Mouse (Mus musculus) adrenal gland, adult (tissue): ENCODE measurements around the gene Wdr45b.
A peak's percentile ranks its signal among the peaks of the same experiment; 100 is the strongest.
"Not testable (repeated sequence)": the region's sequence is repeated elsewhere in the genome, so short reads cannot be mapped to it uniquely, and the experiment has no call there.

Experiments
- DNase-seq, 2 experiments: peaks; one replicate each; pipeline ENCODE4 v3.0.0; 2022 to 2023; ENCODE audit warnings: low spot score in 1 of 2; ENCODE audit not compliant: inconsistent age in 2 of 2

Gene Wdr45b

GRCm38 (mm10) chr11:121328619-121329018 is 25.6 kb downstream of the Wdr45b start:
- no peak for DNase-seq

DNA sequence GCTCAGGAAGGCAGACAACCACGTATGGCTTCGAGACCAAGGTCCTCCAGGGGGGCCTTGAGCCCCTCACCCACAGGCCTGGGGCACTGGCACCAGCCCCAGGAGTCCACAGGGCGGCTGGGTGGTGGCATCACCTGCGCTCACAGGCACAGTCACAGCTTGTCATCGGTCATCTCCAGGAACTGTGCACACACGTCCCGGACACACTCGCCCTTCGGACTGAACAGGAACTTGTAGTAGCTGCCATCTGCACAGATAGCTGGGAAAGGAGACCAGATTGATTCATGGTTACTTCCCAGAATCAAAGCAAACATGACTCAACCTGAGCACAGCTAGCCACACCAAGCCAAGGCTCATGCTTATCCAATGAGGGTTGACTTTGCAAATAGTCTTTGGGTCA is 26.0 kb downstream of the Wdr45b start:
- peak in 1 of 2 experiments; percentile 59 for DNase-seq

GRCm38 (mm10) chr11:121326681-121327080 is 27.6 kb downstream of the Wdr45b start:
- DNase-seq: no peak

DNA sequence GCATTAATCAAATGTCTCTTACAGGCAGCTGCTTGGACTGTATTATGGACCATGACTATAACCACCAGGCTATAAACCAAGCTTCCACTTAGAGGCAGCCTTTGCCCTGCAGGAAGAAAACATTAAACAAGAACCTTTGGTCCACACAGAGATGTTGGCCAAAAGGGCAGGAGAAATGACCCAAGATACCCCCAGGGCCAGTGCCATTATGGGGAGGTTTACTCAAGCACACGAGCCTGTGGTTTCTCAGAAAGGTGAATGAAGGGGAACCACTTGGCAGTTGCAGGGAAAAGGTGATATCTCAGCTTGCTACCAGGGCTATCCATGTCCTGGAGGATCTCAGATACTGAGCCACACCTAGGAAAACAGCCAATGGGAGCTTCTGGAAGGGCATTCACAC is 28.2 kb downstream of the Wdr45b start:
- DNase-seq: no peak

DNA sequence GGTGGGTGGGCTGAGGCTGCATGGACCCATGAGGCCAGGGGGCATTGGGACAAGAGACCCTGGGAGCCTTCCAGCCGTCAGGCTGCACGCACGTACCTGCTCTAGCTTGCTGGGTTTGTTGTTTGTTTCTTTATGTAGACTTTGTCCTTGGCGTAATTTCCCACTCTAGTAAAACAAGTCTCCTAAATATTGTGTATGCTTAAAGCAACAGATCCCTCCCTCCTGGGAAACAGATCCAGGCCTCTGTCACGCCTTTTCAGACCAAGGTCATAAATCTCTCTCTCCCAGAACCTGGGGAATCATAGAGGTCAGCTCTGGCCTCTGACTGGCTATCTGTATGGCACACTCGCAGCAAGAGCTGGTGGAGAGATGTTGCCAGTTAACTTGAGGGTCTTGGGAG is 46.5 kb downstream of the Wdr45b start:
- DNase-seq: not testable (repeated sequence)

DNA sequence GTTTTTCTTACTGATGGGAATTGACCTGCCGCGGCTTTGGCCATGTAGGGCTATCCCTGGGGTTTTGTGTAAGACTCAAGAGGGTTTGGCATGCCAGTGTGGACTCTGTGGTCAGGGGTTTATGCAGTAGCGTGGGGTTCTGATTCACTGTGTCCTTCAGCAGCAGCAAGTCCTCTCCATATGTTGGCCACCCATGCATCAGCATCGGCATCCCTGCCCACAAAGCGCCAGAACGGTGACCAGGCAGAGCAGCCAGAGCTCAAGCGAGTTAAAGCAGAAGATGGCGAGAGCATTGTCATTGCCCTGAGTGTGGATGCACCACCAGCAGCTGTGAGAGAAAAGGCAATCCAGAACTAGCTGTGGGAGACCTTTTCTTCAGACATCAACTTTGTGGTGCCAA is 47.6 kb downstream of the Wdr45b start:
- DNase-seq: no peak

- no peak for DNase-seq
Observed at GRCm38 (mm10) chr11:121305371-121305770, 48.9 kb downstream of the Wdr45b start.

DNA sequence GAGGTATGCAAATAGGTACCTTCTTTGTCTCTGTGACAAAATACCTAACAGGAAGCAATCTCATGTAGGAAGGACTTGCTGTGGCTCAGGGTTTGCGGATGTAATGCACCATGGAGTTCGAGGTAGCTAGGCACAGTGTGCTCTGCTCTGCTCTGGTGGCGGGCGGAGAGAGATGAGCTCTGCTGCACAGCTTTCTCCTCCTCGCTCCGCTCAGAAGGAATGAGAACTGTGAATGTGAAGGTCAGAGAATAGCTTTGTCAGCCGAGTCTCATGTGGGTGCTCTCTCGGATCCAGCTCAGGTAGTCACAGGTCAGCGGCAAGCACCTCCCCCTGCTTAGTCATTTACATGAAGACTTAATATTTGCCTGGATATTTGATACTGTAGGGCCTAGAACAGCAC is 54.0 kb downstream of the Wdr45b start:
- DNase-seq: peak in 1 of 2 experiments; percentile 50

- DNase-seq: no peak
Observed at GRCm38 (mm10) chr11:121298493-121298892, 55.8 kb downstream of the Wdr45b start.

DNA sequence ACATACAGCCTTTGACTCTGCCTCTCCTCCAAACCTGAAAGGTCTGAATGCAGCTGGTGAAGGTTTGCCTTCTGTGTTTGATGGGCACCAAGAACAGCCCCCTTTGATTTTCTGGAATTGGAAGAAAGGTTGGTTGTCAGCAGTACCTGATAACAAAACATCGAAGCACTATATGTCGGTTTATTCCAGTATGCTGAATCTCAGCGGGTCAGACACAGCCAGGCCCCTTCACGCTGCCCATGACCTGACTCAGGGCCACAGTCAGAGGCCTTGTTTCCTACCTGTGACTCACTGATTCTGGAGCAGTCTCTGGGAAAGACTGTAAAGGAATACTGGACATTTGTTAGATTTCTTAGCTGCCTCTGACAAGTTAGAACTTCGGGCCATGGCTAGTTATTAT is 59.5 kb downstream of the Wdr45b start:
- DNase-seq: peak; percentile 66 to 83

DNA sequence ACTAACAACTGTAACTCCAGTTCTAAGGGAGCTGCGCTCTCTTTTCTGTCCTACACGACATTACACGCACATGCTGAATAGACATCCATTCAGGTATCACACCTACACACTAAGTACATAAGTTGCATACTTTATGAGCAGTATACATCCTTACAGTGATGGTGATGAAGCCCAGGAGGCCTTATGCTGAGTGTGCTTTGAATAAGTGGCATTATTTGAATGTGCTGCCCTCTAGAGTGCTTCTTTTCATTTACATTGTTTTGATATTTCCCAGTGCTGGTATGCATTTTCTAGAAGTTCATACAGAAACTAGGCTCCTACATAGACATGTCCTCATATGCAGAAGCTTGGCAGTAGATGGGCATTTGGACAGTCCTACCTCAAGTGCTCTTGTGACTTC is 64.4 kb downstream of the Wdr45b start:
- peak in 1 of 2 experiments; percentile 44 for DNase-seq

DNA sequence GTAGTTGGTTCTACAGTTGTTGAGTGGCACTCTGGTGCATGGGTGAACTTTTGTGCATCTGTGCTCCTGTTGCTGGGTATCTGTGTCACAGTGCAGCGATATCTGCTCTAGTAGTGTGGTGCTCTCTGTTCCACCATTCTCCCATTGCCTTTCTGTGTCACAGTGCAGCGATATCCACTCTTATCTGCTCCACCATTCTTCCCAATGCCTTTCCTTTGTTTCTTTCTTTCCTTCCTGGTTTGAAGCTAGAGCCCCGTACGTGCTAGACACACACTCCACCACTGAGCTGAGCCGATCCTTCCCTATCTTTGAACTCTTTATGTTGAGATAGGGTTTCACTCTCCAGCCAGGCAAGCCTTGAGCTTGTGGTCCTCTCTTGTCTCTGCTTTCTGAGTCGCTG is 71.3 kb downstream of the Wdr45b start:
- no peak for DNase-seq

DNA sequence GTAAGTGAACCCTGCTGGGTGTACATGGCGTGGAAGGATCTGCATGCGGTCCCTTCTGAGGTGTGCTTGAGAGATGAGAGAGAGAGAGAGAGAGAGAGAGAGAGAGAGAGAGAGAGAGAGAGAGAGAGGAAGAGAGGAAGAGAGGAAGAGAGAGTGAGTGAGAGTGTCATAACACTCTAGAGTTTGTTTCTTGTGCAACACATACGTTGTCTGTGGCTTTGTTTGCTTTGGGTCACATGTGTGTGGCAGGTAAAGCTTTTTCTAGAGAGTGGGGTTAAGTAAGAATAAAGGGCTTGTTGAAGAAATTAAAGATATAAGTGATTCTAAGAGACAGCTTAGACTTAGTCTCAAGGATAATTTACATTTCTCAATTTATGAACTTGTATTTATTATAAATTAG is 76.2 kb downstream of the Wdr45b start:
- no peak for DNase-seq

- no peak for DNase-seq
Observed at GRCm38 (mm10) chr11:121277516-121277915, 76.7 kb downstream of the Wdr45b start.
